Mouse (Mus musculus) midbrain, embryonic 14.5 days (tissue): Measurements from ENCODE around the gene Sec1. TPM values are rescaled to one million over a fixed set of nuclear protein-coding genes. Genes with fewer than 3 reads are reported as not detected.

Experiments
- ATAC-seq: fragments of 200-750 bp; cut with Nextera tagmentation; 2 replicates; pipeline ENCODE4 v1.8.0; 2017; ENCODE audit warnings: moderate number of reproducible peaks, moderate library complexity; ENCODE audit not compliant: low FRiP score, low TSS enrichment
- DNase-seq: peaks from one replicate; pipeline ENCODE4 v3.0.0-alpha.2; 2015
- H3K27ac ChIP-seq: fragments of 300-500 bp; sonication (generic); replicated peaks from 2 replicates; pipeline ENCODE4 v1.5.1; 2014; ENCODE audit warnings: mild to moderate bottlenecking, low read depth, low read length, moderate library complexity
- H3K27me3 ChIP-seq: fragments of 300-500 bp; sonication (generic); 2 replicates; pipeline ENCODE4 v1.6.1; 2014; ENCODE audit warnings: low read length, control low read depth, mixed read lengths; ENCODE audit not compliant: control insufficient read depth, insufficient read depth
- H3K36me3 ChIP-seq: fragments of 300-500 bp; sonication (generic); 2 replicates; pipeline ENCODE4 v1.6.1; 2014; ENCODE audit warnings: low read length, control low read depth; ENCODE audit not compliant: control insufficient read depth, insufficient read depth
- H3K4me1 ChIP-seq: fragments of 300-500 bp; sonication (generic); 2 replicates; pipeline ENCODE4 v1.6.1; 2014; ENCODE audit warnings: mild to moderate bottlenecking, antibody characterized with exemption, low read length, control low read depth; ENCODE audit not compliant: control insufficient read depth, insufficient read depth
- H3K4me2 ChIP-seq: fragments of 300-500 bp; sonication (generic); 2 replicates; pipeline ENCODE4 v1.6.1; 2014; ENCODE audit warnings: mild to moderate bottlenecking, low read length, moderate library complexity
- H3K4me3 ChIP-seq: fragments of 300-500 bp; sonication (generic); replicated peaks from 2 replicates; pipeline ENCODE4 v1.5.1; 2014; ENCODE audit warnings: low read depth, low read length
- H3K9ac ChIP-seq: fragments of 300-500 bp; sonication (generic); replicated peaks from 2 replicates; pipeline ENCODE4 v1.6.1; 2014; ENCODE audit warnings: mild to moderate bottlenecking, low read length, moderate library complexity
- H3K9me3 ChIP-seq: fragments of 300-500 bp; sonication (generic); 2 replicates; pipeline ENCODE4 v1.6.1; 2016; ENCODE audit warnings: low read length, control low read depth, mixed read lengths; ENCODE audit not compliant: control insufficient read depth
- WGBS: fragments of 180-500 bp; shearing (Covaris S2); extraction: QIAGEN DNeasy Blood & Tissue Kit; methylation state at CpG from one replicate; pipeline ENCODE4 v1.1.7; 2014; 5-methylcytosine and 5-hydroxymethylcytosine counted together
- polyA plus RNA-seq: library from polyadenylated mRNA; unstranded; fragments of >200 nt; fragmentation: Nextera tagmentation; extraction: Ambion mirVana; gene quantifications from 2 replicates; pipeline ENCODE4 v1.2.1, GENCODE M21; 2014

Gene Sec1
- 0.21 TPM in 1 of 2 replicates, not detected in the other for polyA plus RNA-seq

GRCm38 (mm10) chr7:45693921-45694591 lies at the start of gene Sec1:
TSS of gene Sec1 (minus strand) at chr7:45694402.
- Histone ChIP-seq H3K9ac (no peak within 1 kb of the TSS), H3K9me3 (no peaks in the 10 kb centered on the region), H3K4me1 (no peaks in the 10 kb centered on the region), H3K4me3 (no peak within 1 kb of the TSS), H3K27ac (no peak within 1 kb of the TSS), H3K36me3 (no peaks in the 10 kb centered on the region), H3K27me3 (peaks cover 5% of the 10 kb centered on the region; the same call in 1 of the 2 replicates), H3K4me2 (no peak within 1 kb of the TSS)
- DNase-seq (no peak), ATAC-seq (no peak)
- 91% methylated on average over 50 of the region's 50 CpGs for WGBS

DNA sequence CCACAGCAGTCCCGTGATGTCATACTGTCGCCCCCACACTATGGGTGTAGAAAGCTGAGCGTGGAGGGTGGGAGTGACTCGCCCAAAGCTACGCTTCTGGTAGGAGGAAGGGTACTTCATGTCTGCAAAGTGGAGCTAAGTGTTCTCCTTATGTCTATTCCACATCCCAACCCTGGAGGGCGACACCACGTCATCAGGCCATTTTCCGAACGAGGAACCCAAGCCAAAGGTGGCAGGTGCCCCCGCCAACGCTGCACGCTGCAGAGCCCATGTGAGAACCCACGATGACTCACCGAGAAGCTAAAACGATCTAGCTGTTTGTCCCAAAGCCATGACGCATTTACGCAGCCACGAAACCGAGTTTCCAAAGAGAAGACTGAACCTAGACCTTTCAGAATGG lies 48.1 kb upstream of the Sec1 start:
- Histone ChIP-seq H3K4me2 (no peak overlapping the region), H3K4me3 (no peak overlapping the region), H3K9ac (no peak overlapping the region), H3K36me3 (no peaks in the 10 kb centered on the region), H3K4me1 (no peaks in the 10 kb centered on the region), H3K27ac (no peak overlapping the region), H3K9me3 (no peaks in the 10 kb centered on the region), H3K27me3 (no peaks in the 10 kb centered on the region)
- 33% methylated on average over 19 of the region's 19 CpGs for WGBS
- peak; percentile 31 for DNase-seq
- no peak for ATAC-seq

DNA sequence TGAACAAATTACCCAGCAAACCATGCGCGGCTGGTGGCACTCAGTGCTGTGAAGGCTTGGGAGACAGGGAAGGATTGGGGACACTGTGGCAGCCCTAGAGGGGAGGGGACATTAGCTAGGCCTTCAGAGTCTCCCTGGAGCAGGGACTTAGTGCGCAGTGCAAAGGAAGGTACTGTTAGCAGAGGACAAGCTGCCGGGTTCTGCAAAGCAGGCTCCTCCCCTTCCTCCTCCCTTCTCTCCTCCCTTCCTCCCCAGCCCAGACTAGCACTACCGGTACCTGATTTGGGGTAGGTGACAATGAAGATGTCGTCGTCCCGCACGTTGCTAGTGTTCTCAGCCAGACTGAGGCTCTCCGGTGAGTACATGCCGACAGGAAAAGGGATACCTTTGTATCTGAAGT lies 47.6 kb upstream of the Sec1 start:
- Histone ChIP-seq H3K4me2 (no peak overlapping the region), H3K4me3 (no peak overlapping the region), H3K36me3 (no peaks in the 10 kb centered on the region), H3K9me3 (no peaks in the 10 kb centered on the region), H3K27ac (no peak overlapping the region), H3K9ac (no peak overlapping the region), H3K27me3 (no peaks in the 10 kb centered on the region), H3K4me1 (no peaks in the 10 kb centered on the region)
- DNase-seq (no peak), ATAC-seq (no peak)
- 37% methylated on average over 11 of the region's 11 CpGs for WGBS

DNA sequence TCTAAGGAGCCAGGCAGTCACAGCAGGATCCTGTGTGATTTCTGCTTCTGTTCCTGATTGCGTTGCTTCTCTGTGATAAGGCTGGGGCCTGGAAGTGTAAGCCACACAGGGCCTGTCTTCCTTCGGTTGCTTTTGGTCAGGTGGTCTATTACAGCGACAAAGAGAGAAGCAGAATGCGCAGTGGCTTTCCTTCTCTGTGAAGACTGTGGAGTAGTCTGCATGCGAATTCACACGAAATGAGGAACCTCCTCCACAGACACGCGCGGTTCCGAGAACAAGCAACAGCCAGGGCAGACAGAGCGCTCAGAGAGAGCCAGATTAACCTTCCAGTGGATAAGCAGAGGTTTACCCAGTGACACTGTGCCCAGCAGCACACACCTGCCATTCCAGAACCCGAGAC lies 47.1 kb upstream of the Sec1 start:
- WGBS = 89% methylated on average over 12 of the region's 12 CpGs
- H3K27me3 ChIP-seq = no peaks in the 10 kb centered on the region
- no peak overlapping the region for H3K27ac ChIP-seq
- no peak overlapping the region for H3K9ac ChIP-seq
- H3K36me3 ChIP-seq = no peaks in the 10 kb centered on the region
- DNase-seq (no peak), ATAC-seq (no peak)
- no peaks in the 10 kb centered on the region for H3K4me1 ChIP-seq
- H3K9me3 ChIP-seq = no peaks in the 10 kb centered on the region
- no peak overlapping the region for H3K4me2 ChIP-seq
- H3K4me3 ChIP-seq = no peak overlapping the region

DNA sequence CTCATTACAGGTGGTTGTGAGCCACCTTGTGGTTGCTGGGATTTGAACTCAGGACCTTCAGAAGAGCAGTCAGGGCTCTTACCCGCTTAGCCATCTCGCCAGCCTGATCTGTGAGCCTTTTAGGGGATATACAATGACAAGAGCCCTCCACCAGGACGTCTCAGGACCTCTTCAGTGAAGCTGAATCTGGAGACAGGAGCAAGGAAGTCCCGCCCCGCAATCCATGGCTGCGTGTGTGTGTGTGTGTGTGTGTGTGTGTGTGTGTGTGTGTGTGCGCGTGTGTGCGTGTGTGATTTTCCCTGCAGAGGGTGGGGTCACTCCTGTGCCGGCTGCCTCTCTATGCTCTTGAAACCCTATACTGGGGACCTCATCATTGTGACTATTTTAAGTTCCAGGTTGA lies 45.6 kb upstream of the Sec1 start:
- Histone ChIP-seq H3K36me3 (no peaks in the 10 kb centered on the region), H3K27me3 (no peaks in the 10 kb centered on the region), H3K9me3 (no peaks in the 10 kb centered on the region), H3K27ac (no peak overlapping the region), H3K4me3 (no peak overlapping the region), H3K9ac (no peak overlapping the region), H3K4me2 (no peak overlapping the region), H3K4me1 (no peaks in the 10 kb centered on the region)
- ATAC-seq = no peak
- WGBS = 67% methylated on average over 10 of the region's 10 CpGs
- no peak for DNase-seq

GRCm38 (mm10) chr7:45739162-45739763 lies 45.1 kb upstream of the Sec1 start:
- no peak overlapping the region for H3K27ac ChIP-seq
- H3K9me3 ChIP-seq = no peaks in the 10 kb centered on the region
- no peaks in the 10 kb centered on the region for H3K4me1 ChIP-seq
- no peaks in the 10 kb centered on the region for H3K36me3 ChIP-seq
- no peak overlapping the region for H3K4me2 ChIP-seq
- ATAC-seq = peak; percentile 80; the same call in 1 of the 2 replicates
- H3K4me3 ChIP-seq = no peak overlapping the region
- no peaks in the 10 kb centered on the region for H3K27me3 ChIP-seq
- DNase-seq = peak; percentile 95
- H3K9ac ChIP-seq = no peak overlapping the region
- 8% methylated on average over 9 of the region's 9 CpGs for WGBS

GRCm38 (mm10) chr7:45733477-45733876 lies 39.3 kb upstream of the Sec1 start:
- Histone ChIP-seq H3K36me3 (0 out of 2 replicates have a peak, but pooled peaks cover 9% of the 10 kb centered on the region), H3K4me1 (no peaks in the 10 kb centered on the region), H3K27me3 (no peaks in the 10 kb centered on the region), H3K4me3 (no peak overlapping the region), H3K27ac (no peak overlapping the region), H3K9ac (no peak overlapping the region), H3K4me2 (no peak overlapping the region), H3K9me3 (no peaks in the 10 kb centered on the region)
- ATAC-seq (no peak), DNase-seq (no peak)
- WGBS = 88% methylated on average over 5 of the region's 5 CpGs

DNA sequence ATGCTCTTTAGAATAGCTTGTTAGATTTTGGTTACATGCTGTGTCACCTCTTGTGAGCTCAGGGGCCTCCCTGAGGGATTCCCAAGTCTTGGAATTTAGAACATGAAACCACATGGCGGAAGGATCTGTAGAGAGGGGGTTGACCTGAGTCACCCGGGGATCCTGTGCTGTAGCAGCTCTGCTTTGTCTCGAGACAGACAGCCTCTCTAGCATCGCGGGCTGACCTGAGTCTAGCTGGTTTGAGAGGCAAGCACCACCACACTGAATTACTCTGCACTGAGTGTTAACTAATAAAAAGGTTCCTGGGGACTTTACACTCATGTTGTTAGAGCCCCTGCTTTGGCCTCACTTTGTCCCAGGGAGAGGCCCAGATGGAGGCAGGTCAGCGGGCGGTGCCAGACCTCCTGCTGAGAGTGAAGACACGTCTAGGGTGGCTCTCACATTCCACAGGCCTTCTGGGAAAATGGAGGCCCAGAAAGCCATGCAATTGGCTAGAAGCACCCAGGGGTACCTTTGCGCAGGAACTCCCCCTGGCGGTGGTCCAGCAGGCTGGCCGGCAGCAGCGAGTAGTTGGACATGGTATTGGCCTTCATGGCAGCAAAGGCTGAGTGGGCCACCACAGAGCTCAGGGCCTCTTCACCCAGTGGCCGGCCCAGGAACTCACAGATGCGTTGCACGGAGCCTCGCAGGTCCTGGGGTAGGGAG lies 36.7 kb upstream of the Sec1 start:
- Histone ChIP-seq H3K9ac (no peak overlapping the region), H3K27ac (no peak overlapping the region), H3K9me3 (no peaks in the 10 kb centered on the region), H3K36me3 (peaks cover 28% of the 10 kb centered on the region), H3K27me3 (no peaks in the 10 kb centered on the region), H3K4me3 (no peak overlapping the region), H3K4me1 (no peaks in the 10 kb centered on the region), H3K4me2 (no peak overlapping the region)
- DNase-seq = peak; percentile 53
- 16% methylated on average over 16 of the region's 16 CpGs for WGBS
- ATAC-seq = no peak
